9 mouse cellular contexts compared by ENCODE assay signal in the genomic region with DNA sequence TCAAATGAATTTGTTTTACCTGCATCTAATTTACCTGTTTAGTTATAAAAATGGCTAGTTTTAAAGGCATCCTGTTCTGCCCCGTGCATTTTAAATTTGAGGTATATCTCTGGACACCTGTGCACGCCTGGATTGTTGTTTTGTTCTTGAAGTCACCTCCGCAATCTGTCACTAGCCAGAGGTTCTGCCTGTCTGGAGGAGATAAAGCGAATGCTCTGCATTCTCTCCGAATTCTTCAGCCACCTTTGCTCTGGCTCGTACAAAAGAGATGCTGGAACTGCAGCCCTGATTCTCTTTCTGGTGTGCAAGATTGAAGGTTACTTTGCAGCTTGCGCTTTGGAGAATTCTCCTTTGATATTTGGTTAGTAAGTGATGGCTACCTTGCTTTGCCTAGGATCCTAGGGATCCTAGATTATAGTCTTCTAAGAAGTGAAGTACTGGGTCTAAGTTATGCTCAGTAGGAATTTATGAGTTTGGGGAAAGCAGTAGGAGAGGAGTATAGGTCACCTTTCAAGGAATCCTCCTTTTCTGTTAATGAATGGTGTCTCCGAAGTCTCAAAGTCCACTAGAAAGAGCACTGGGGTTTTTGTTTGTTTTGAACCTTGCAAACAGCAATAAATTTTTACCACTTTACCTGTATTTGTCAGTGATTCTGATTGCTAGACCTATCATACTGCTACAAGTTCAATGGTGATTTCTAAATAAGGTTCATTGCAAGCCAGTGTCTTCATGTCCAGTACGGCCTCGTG.
DNase-seq lines count a peak whose midpoint lies in the region; ATAC-seq and TF ChIP-seq lines count a peak whose summit lies in the region.
"Had no signal": no experiment of that assay in that cellular context is flagged by ENCODE, and none has a peak within 500 bp of the region (broad histone marks: within the 10 kb centered on the region; RNA-seq: fewer than 3 reads in every experiment).

No protein-coding gene starts in this region.

- H3K9me3 ChIP-seq in heart, embryonic 14.5 days (ENCODE audit: control insufficient read depth, low read length), result no peaks in the 10 kb centered on the region
- no peaks in the 10 kb centered on the region for H3K9me3 ChIP-seq in E14TG2a.4 (ENCODE audit: low read length)
- H3K9me3 ChIP-seq in heart, embryonic 16.5 days (replicated peaks; ENCODE audit: control insufficient read depth, low read length), result peaks cover 2% of the 10 kb centered on the region; the same call in 1 of the 2 replicates
- H3K9me3 ChIP-seq in liver, embryonic 16.5 days (replicated peaks; ENCODE audit: control insufficient read depth, low read length), result no peaks in the 10 kb centered on the region
- H3K9me3 ChIP-seq: hindbrain, embryonic 15.5 days had no signal

- peak overlapping the region in 1 of 2 experiments; percentile 90; a peak in 1 of 4 replicates for H3K4me3 ChIP-seq in heart, embryonic 14.5 days (ENCODE audit: control insufficient read depth in 1 of 2, insufficient read depth in 1 of 2, low read depth in 1 of 2, low read length in 2 of 2)
- 0 out of 2 replicates have a peak overlapping the region, but pooled peaks have one; percentile 88 for H3K4me3 ChIP-seq in E14TG2a.4 (replicated peaks; ENCODE audit: low read length)
- H3K4me3 ChIP-seq in heart, embryonic 16.5 days (ENCODE audit: low read length), result peak overlapping the region; percentile 90
- H3K4me3 ChIP-seq in liver, embryonic 16.5 days (ENCODE audit: low read depth, low read length), result peak overlapping the region; percentile 86

- no peak for TF ChIP-seq CTCF in E14TG2a.4 (conservative IDR thresholded peaks at IDR 0.05; ENCODE audit: low read length)

- peaks cover 5 to 19% of the 10 kb centered on the region in 2 experiments; a peak in 3 of 4 replicates for H3K4me1 ChIP-seq in heart, embryonic 14.5 days (ENCODE audit: control insufficient read depth in 2 of 2, insufficient read depth in 2 of 2, low read length in 2 of 2)
- peaks cover 20% of the 10 kb centered on the region for H3K4me1 ChIP-seq in E14TG2a.4 (replicated peaks; ENCODE audit: low read depth, low read length)
- H3K4me1 ChIP-seq in heart, embryonic 16.5 days (ENCODE audit: control insufficient read depth, insufficient read depth, low read length), result peaks cover 17% of the 10 kb centered on the region
- H3K4me1 ChIP-seq in liver, embryonic 16.5 days (ENCODE audit: control insufficient read depth, low read depth, low read length), result peaks cover 18% of the 10 kb centered on the region

- H3K4me2 ChIP-seq in heart, embryonic 14.5 days (ENCODE audit: low read length), result peak overlapping the region; percentile 86
- H3K4me2 ChIP-seq in heart, embryonic 16.5 days (ENCODE audit: low read depth, low read length), result peak overlapping the region; percentile 76
- H3K4me2 ChIP-seq in liver, embryonic 16.5 days (ENCODE audit: low read depth, low read length), result peak overlapping the region; percentile 86

- peak overlapping the region; percentile 86 to 89; a peak in 3 of 4 replicates for H3K27ac ChIP-seq in heart, embryonic 14.5 days (replicated peaks in 1 of 2; ENCODE audit: control insufficient read depth in 1 of 2, insufficient read depth in 1 of 2, low read depth in 2 of 2, low read length in 2 of 2)
- peak overlapping the region; percentile 74 for H3K27ac ChIP-seq in heart, embryonic 16.5 days (ENCODE audit: low read length)
- H3K27ac ChIP-seq in liver, embryonic 16.5 days (ENCODE audit: low read length), result no peak overlapping the region

- no peak for ATAC-seq in heart, embryonic 14.5 days (ENCODE audit: insufficient number of reproducible peaks, insufficient read depth, low FRiP score, low read depth)
- no peak for ATAC-seq in heart, embryonic 16.5 days (replicated peaks; ENCODE audit: extremely low read depth, insufficient read depth, low FRiP score)
- no peak for ATAC-seq in liver, embryonic 16.5 days (ENCODE audit: low read depth)
- ATAC-seq in cerebellum, adult (ENCODE audit: insufficient number of reproducible peaks, low FRiP score, low TSS enrichment), result no peak

- H3K27me3 ChIP-seq in heart, embryonic 14.5 days (ENCODE audit: control insufficient read depth, insufficient read depth, low read length), result no peaks in the 10 kb centered on the region
- peaks cover 28% of the 10 kb centered on the region for H3K27me3 ChIP-seq in E14TG2a.4 (ENCODE audit: insufficient read depth, low read length)
- H3K27me3 ChIP-seq in heart, embryonic 16.5 days (ENCODE audit: control insufficient read depth, insufficient read depth, low read length), result no peaks in the 10 kb centered on the region
- H3K27me3 ChIP-seq in liver, embryonic 16.5 days (ENCODE audit: control insufficient read depth, insufficient read depth, low read depth, low read length), result no peaks in the 10 kb centered on the region

- DNase-seq in heart, adult 18-20 months, result no peak
- no peak for DNase-seq in layer of hippocampus, adult 18-20 months (ENCODE audit: low spot score in 2 of 2)
- no peak for DNase-seq in urinary bladder, postnatal 36 days (ENCODE audit: low spot score in 2 of 2)

- no peak overlapping the region for H3K9ac ChIP-seq in heart, embryonic 14.5 days (ENCODE audit: low read length)
- peak overlapping the region; percentile 60; the same call in 1 of the 2 replicates for H3K9ac ChIP-seq in heart, embryonic 16.5 days (ENCODE audit: low read length)
- peak overlapping the region; percentile 55; the same call in 1 of the 2 replicates for H3K9ac ChIP-seq in liver, embryonic 16.5 days (ENCODE audit: low read depth, low read length)

- WGBS in heart, embryonic 14.5 days, result 21% methylated on average over 10 of the region's 10 CpGs
- 35% methylated on average over 10 of the region's 10 CpGs for WGBS in heart, embryonic 16.5 days
- WGBS in liver, embryonic 16.5 days (ENCODE audit: insufficient replicate concordance), result 30% methylated on average over 10 of the region's 10 CpGs

- H3K36me3 ChIP-seq in heart, embryonic 14.5 days (ENCODE audit: control insufficient read depth, insufficient read depth, low read length), result peaks cover 4% of the 10 kb centered on the region
- H3K36me3 ChIP-seq in E14TG2a.4 (ENCODE audit: insufficient read depth, low read length), result peaks cover 10% of the 10 kb centered on the region
- H3K36me3 ChIP-seq in heart, embryonic 16.5 days (ENCODE audit: control insufficient read depth, insufficient read depth), result peaks cover 5% of the 10 kb centered on the region; the same call in 1 of the 2 replicates
- peaks cover 11% of the 10 kb centered on the region for H3K36me3 ChIP-seq in liver, embryonic 16.5 days (ENCODE audit: control insufficient read depth, insufficient read depth)
- H3K36me3 ChIP-seq: hindbrain, embryonic 15.5 days had no signal
